Mouse (Mus musculus): ENCODE measurements around the gene Ralgapa2.

Gene Ralgapa2

DNA sequence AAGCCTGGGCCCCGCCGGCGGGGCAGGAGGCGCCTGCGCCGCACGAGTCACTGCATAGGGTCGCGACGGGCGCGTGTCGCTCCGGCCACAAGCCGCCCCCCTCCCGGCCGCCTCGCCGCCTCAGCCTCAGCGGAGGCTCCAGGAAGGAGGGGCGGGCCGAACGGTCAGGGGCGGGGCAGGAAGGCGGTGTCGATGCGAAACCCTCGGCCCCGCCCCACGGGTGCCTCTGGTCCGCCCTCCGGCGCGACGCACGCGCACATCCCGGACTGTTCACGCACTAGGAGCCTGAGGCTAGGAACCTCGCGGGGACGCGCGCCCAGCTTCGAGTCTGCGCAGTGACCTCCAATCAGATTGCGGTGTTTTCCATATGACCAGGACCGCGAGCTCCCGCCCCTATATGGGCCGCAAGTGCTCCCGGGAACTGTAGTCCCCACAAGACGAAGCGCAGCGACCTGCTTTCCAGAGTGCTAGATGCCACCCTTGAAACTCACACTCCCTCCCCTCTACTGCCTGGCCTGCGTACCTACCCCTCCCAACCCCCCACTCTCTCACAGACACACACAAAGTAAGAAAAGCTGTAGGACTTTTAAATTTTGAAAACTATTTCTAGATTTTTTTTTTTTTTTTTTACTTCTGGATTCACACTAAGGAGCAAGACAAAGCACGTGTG, at the start of gene Ralgapa2:
Gene Ralgapa2, minus strand, starts transcription at position 434 of the 670 bp plus-strand sequence.
- DNase-seq = peak; percentile 100

DNA sequence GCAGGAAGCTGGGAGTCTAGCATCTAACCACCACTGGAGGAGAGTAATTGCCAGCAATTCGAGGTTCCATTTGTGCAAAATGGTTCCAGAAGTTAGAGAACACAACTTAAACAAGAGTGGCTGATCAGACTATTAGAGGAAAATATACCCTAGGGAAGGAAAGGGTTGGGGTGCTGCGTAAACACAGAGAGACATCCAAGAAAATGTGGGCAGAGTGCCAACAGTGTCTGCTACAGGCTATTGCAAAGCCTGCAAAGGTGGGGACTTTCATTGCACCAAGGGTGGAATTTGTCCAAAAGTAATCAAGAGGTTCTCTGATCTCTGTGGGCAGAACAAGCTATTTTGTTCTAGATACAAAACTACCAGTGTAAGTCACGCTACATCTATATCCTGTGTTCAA, 49.4 kb upstream of the Ralgapa2 start:
- peak; percentile 40 for DNase-seq

DNA sequence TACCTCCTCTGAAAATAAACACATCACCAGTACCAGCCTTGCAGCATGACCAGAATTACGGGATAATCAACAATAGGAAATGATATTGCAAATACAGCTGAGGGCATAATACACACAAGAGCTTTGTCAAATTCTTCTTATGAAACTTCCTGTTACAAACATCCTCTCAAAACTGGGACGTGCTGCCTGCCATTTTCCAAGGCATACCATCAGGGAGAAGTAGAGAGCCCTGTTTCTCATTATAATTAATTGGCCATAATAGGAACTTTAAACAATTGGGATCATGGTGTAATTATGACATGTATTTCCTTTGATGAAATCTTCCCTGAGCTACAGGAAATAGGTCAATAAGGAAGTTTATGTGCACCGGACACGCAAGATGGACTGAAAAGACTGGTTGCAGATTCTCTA, 48.5 kb upstream of the Ralgapa2 start:
- DNase-seq = no peak

- DNase-seq = no peak
These were observed 44.0 kb upstream of the Ralgapa2 start for GRCm38 (mm10) chr2:146556148-146556547.

DNA sequence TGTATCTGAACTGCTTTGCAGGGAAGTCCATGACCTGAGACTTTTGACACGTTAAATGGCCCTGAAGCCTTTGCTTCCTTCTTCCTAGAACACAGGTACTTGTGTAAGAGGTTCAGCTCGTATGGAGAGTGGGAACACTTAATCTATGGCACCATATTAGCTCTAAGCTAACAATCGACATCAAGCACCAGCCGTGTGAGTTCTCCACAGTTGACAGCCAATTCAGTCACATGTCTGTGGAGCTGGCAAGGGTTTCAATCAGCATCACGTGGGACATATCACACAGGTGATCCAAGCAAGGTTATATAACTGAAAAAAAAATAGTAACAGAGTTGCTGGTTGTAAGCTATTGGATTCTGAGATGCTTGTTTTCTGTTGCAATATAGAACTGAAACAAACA, 43.2 kb upstream of the Ralgapa2 start:
- no peak for DNase-seq

GRCm38 (mm10) chr2:146553701-146554100, 41.6 kb upstream of the Ralgapa2 start:
- no peak for DNase-seq

DNA sequence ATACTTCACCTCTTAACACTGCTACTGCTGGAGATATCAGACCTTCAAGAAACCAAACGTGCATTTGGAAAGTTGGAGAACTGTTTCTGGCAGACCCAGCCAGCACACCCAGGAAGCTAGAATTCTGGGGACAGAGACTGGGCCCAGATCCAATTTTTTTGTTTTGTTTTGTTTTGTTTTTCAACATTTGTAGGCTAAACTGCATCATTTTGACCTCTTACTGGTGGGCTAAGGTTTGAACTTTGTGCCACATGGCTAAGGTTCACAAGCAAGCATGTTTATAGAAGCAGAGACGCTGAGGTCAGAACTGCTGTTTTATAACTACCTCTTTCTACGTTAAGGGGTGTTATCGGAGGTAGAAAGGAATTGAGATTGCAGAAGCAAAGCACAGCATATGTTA, 39.7 kb upstream of the Ralgapa2 start:
- no peak for DNase-seq

DNA sequence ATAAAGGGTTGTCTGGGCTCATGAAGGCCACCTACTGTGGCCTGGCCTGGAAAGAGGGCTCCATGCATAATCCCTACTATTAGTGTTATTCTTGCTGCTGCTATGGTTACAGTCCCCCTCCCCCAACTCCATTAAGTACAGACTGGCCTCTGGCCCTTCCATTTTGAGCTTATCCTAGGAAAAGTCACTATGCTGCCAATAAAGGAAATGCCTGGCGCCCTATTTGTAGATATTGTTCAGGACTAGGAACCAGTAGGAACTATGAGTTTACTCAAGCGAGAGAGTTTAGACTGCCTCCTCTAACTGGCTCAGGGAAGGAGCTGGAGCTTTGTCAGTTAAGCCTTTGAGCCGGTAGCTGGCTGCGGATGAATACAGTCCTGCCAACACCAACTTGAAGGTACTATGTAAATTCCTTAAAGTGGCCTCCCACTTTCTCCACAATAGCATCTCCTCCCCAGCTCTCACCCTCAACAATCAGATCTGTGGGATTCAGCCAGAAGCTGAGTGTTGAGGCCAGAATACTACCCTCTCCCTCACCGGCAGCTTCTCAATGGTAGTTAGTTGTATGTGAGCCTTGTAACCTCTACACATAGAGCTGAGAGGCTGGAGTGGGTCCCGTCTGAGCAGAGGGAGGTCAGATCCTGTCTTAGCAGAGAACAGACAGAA, 37.1 kb upstream of the Ralgapa2 start:
- DNase-seq = no peak

- DNase-seq = no peak
These were observed 32.1 kb upstream of the Ralgapa2 start for GRCm38 (mm10) chr2:146544155-146544814.

GRCm38 (mm10) chr2:146533118-146533949, 21.2 kb upstream of the Ralgapa2 start:
- no peak for DNase-seq

GRCm38 (mm10) chr2:146532493-146532892, 20.3 kb upstream of the Ralgapa2 start:
- no peak for DNase-seq

GRCm38 (mm10) chr2:146525483-146525882, 13.3 kb upstream of the Ralgapa2 start:
- DNase-seq = no peak

DNA sequence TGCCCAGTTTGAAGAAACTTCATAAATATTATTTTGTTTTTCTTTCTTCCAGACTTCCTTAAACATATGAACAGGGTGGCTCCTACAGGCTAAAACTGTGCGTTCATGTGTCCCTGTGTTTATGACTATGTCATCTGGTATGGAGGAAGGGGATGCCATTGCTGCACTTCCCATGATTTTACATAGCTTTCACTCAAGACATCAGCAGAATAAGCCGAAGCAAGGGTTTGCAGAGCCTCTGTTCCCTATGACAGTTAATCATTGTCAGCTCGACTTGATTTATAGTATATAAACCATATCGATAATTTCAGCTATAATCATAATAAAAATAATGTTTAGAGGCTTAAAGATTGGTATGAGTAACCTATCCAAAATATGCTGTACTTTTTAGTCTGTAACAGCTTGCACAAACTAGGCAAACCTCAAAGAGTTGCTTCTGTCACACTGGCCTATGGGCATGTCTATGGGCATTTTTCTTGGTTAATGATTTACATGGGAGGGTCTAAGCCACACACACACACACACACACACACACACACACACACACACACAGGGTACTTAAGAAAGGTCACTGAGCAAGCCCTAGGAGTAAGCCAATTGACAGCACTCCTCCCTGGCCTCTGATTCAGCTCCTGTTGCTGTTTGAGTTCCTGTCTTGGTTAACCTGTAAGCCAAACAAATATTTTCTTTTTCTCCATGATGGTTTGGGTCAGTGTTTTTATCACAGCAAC, 12.7 kb upstream of the Ralgapa2 start:
- DNase-seq = peak; percentile 20

GRCm38 (mm10) chr2:146516894-146517293, 4.8 kb upstream of the Ralgapa2 start:
- no peak for DNase-seq

DNA sequence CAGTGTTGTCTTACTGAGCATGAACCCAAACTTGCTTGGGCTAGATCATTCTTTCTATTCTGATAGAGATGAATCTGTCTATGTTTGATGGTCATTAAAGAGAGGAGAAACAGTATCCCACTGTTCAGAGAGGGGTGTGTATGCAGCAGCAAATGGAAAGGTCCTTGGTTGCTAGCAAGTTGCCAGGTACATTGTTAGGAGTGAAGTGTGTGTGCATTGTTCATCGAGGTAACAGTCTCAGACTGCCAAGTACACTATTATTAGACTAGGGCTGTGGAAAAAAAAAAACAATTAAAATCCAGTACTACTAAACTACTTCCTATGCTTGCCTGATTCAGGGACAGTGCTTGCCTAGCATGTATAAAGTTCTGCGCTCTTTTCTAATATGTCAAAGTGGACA, 2.9 kb upstream of the Ralgapa2 start:
- no peak for DNase-seq

DNA sequence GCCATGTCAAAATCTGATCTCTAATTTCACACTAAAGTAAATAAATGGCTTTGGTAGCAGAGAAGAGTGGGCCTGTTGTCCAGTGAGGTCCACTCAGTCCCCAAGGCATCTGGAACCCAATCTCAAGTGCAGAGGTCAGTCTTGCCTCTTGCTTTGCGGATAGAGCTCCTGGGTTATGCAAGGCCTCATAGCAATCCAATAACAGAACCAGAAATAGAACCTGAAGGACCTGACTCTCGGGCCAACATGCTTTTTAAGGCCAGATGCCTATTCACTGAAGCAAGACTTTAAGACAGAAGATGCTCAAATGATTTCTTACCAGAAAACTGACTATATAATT, 407 bp upstream of the Ralgapa2 start:
- DNase-seq = no peak

DNA sequence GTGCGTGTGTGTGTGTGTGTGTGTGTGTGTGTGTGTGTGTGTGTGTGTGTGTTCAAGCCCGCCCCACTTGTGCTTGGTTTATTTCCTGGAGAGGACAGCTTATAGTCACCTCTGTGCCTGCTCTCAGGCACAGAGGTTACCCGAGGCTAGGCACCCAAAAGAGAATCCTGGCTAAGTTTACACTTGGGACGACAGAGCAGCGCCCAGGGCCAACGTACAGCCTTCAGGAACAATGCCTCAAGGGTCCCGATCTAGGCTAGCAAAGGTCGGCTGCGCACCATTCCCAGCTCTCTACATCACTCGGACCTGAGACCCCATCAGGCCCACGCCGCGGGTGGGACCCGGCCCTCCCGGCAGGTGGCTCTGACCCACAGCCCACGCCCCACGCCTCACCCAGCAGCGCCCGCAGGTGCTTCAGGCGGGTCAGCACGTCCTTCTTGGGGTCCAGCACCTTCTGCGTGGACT, 711 bp downstream of the Ralgapa2 start:
- DNase-seq = no peak

GRCm38 (mm10) chr2:146510780-146511179, 1.4 kb downstream of the Ralgapa2 start:
- DNase-seq = no peak

GRCm38 (mm10) chr2:146502578-146503311, 9.4 kb downstream of the Ralgapa2 start:
- peak; percentile 53 for DNase-seq

DNA sequence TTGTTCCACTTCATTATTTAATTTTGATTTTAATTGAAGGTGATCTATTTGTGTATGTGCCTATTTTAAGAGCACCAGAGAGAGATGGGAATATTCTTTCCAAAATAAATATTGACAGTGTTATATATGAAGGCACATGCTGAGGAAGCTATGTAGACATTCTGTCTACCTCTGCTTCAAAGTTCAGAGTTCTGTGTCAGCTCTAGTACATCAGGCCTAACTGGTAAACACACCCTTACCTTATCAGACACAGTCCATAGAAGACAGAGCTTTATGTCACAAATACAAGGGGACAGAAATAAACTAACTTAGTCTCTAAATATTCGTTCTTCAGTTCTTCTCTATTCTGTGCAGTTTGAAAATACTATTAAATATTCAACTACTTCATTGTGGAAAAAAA, 12.1 kb downstream of the Ralgapa2 start:
- DNase-seq = no peak

DNA sequence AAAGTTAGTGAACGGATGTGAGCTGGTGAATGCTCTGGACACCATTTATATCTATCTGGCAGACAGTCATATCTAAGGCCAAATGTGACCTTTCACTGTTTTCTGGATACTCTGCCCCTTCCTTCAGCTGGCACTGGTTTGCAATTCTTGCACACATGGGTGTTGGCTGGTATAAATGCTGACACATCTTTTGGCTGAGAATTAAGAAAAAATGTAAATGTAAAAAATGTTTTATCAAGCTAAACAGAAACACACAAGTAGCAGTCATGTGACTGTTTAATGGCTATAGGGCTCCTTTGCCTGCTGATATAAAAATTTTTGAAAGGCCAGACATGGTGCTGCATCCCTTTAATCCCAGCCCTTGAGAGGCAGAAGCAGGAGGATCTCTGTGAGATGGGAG, 13.0 kb downstream of the Ralgapa2 start:
- DNase-seq = no peak

DNA sequence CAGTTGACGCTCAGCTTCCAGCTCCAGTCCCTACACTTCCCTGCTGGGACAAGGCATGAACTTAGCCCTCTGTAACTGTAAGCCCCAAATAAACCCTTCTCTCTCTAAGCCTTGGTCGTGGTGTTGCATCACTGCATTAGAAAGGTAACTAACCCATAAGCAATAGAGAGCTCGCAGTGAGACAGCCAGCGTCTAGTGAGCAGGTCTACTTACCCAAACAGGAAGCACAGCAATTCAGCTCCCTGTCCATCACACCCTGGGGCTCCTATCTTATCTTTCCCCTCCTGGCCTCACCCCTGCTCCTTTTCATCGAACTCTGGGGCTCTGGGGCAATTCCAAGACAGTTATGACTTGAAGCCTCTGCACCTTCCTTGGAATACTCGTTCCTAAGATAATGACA, 13.8 kb downstream of the Ralgapa2 start:
- DNase-seq = no peak

All from kidney, postnatal 10 days (tissue).